Mouse (Mus musculus): Measurements from ENCODE around the gene Suz12. TPM values are rescaled to one million over a fixed set of nuclear protein-coding genes. Genes with fewer than 3 reads are reported as not detected.

Suz12 gene
- polyA plus RNA-seq, 1 experiment, result 3.6 TPM

GRCm38 (mm10) chr11:80080381-80080825 lies 87.5 kb downstream of the Suz12 start:
- peak overlapping the region; percentile 92 for H3K4me3 ChIP-seq (ENCODE audit: extremely low read depth, insufficient read depth, insufficient read length)
- H3K36me3 ChIP-seq (ENCODE audit: control insufficient read depth, insufficient read depth, low read length), result peaks cover 5% of the 10 kb centered on the region
- WGBS, result under 1% methylated on average over 31 of the region's 32 CpGs
- DNase-seq (ENCODE audit: low read depth in 1 of 2, low spot score in 2 of 2), result no peak
- no peaks in the 10 kb centered on the region for H3K27me3 ChIP-seq (ENCODE audit: control insufficient read depth, insufficient read depth, low read length)
- TF ChIP-seq CTCF (IDR thresholded peaks at IDR 0.05; ENCODE audit: extremely low read depth, insufficient read depth, insufficient read length, insufficient replicate concordance) (no peak), POLR2A (IDR thresholded peaks at IDR 0.05; ENCODE audit: low read depth, low read length) (no peak)
- peak overlapping the region; percentile 97 for H3K27ac ChIP-seq (ENCODE audit: insufficient read depth, low read length)
- H3K4me1 ChIP-seq (ENCODE audit: control insufficient read depth, insufficient read depth, insufficient read length), result peaks cover 11% of the 10 kb centered on the region

GRCm38 (mm10) chr11:80080826-80081728 lies 88.2 kb downstream of the Suz12 start, which contains the start of gene Crlf3:
TSS of gene Crlf3 (minus strand) at chr11:80080991.
- H3K4me1 ChIP-seq (ENCODE audit: control insufficient read depth, insufficient read depth, insufficient read length), result peaks cover 13% of the 10 kb centered on the region

GRCm38 (mm10) chr11:80081786-80082319 lies 88.9 kb downstream of the Suz12 start:
- DNase-seq (ENCODE audit: low read depth in 1 of 2, low spot score in 2 of 2), result no peak
- H3K27ac ChIP-seq (ENCODE audit: insufficient read depth, low read length), result no peak overlapping the region; the same call in 1 of the 2 replicates
- H3K36me3 ChIP-seq (ENCODE audit: control insufficient read depth, insufficient read depth, low read length), result peaks cover 5% of the 10 kb centered on the region
- no peak overlapping the region for H3K4me3 ChIP-seq (ENCODE audit: extremely low read depth, insufficient read depth, insufficient read length)
- no peaks in the 10 kb centered on the region for H3K27me3 ChIP-seq (ENCODE audit: control insufficient read depth, insufficient read depth, low read length)
- TF ChIP-seq CTCF (IDR thresholded peaks at IDR 0.05; ENCODE audit: extremely low read depth, insufficient read depth, insufficient read length, insufficient replicate concordance) (no peak), POLR2A (IDR thresholded peaks at IDR 0.05; ENCODE audit: low read depth, low read length) (no peak)
- H3K4me1 ChIP-seq (ENCODE audit: control insufficient read depth, insufficient read depth, insufficient read length), result peaks cover 13% of the 10 kb centered on the region
- WGBS, result 58% methylated on average over 7 of the region's 7 CpGs

More at GRCm38 (mm10) chr11:80080826-80081728, 88.2 kb downstream of the Suz12 start, which contains the start of gene Crlf3:
- 4% methylated on average over 55 of the region's 55 CpGs for WGBS
- Histone ChIP-seq H3K27me3 (ENCODE audit: control insufficient read depth, insufficient read depth, low read length) (no peaks in the 10 kb centered on the region), H3K36me3 (ENCODE audit: control insufficient read depth, insufficient read depth, low read length) (peaks cover 5% of the 10 kb centered on the region), H3K27ac (ENCODE audit: insufficient read depth, low read length) (peak within 1 kb of the TSS; percentile 97), H3K4me3 (ENCODE audit: extremely low read depth, insufficient read depth, insufficient read length) (peak within 1 kb of the TSS; percentile 92)
- peak; percentile 79 to 93 for DNase-seq (ENCODE audit: low read depth in 1 of 2, low spot score in 2 of 2)
- TF ChIP-seq POLR2A (IDR thresholded peaks at IDR 0.05; ENCODE audit: low read depth, low read length) (peak; percentile 97), CTCF (IDR thresholded peaks at IDR 0.05; ENCODE audit: extremely low read depth, insufficient read depth, insufficient read length, insufficient replicate concordance) (no peak)

Other genes with a start within 250 kb of the Suz12 start
- gene Utp6, start 30.7 kb upstream of the Suz12 start, polyA plus RNA-seq (2012; rRNA removed), result 2.6 and 2.7 TPM in 2 replicates
- 49.7 and 52.2 TPM in 2 replicates for gene Crlf3, start 87.9 kb downstream of the Suz12 start, polyA plus RNA-seq (2012; rRNA removed)
- gene Atad5, start 96.3 kb downstream of the Suz12 start, polyA plus RNA-seq (2012; rRNA removed), result 0.60 and 0.62 TPM in 2 replicates
- gene Tefm, start 149.1 kb downstream of the Suz12 start, polyA plus RNA-seq (2012; rRNA removed), result 1.9 and 2.2 TPM in 2 replicates
- 12.6 and 16.4 TPM in 2 replicates for gene Adap2, start 161.0 kb downstream of the Suz12 start, polyA plus RNA-seq (2012; rRNA removed)
- gene Rnf135, start 190.7 kb downstream of the Suz12 start, polyA plus RNA-seq (2012; rRNA removed), result 7.3 and 10.0 TPM in 2 replicates
- gene Rhot1, start 215.9 kb downstream of the Suz12 start, polyA plus RNA-seq (2012; rRNA removed), result 4.0 and 5.4 TPM in 2 replicates

Data from spleen, adult 2 months (tissue).